Mouse (Mus musculus) heart, postnatal 25 days (tissue): ENCODE measurements around the gene Mrps7. TPM values are rescaled to one million over a fixed set of nuclear protein-coding genes. Genes with fewer than 3 reads are reported as not detected.
A peak's percentile ranks its signal among the peaks of the same experiment; 100 is the strongest.

Experiments used
- DNase-seq: peaks from one replicate; pipeline ENCODE4 v3.0.0; 2022; ENCODE audit warnings: low spot score
- intact Hi-C: fragments of 180-260 bp; cut with DNase I; formaldehyde crosslinking; loops from one replicate; pipeline ENCODE4 v1.15.1; 2025
- total RNA-seq, 2 experiments: library from RNA; stranded (reverse); gene quantifications; 2 replicates each; pipeline ENCODE4 v1.2.3; 2021

Gene Mrps7
- 10 to 100 TPM; 74.0 to 82.3 TPM for total RNA-seq

GRCm38 (mm10) chr11:115603476-115604303, at the start of gene Mrps7, which contains the start of gene Gga3:
Gene Mrps7 (plus strand): TSS chr11:115603925.
Gene Gga3 (minus strand): TSS chr11:115604051.
- intact Hi-C loops, result loop anchor here (2.0 to 5.0 kb wide), 2 partner anchors 39 to 176 kb away; partner anchors contain the start of gene Nup85
- peak; percentile 88 for DNase-seq

- intact Hi-C loops, result no loop called here
- DNase-seq, result no peak
Measured at GRCm38 (mm10) chr11:115555717-115556116, 48.0 kb upstream of the Mrps7 start.

- intact Hi-C loops, result loop anchor here (5.0 kb wide), 1 partner anchor 81 kb away; no protein-coding TSS in a partner anchor
Measured at GRCm38 (mm10) chr11:115563406-115563805, 40.3 kb upstream of the Mrps7 start.

GRCm38 (mm10) chr11:115564064-115564809, 39.5 kb upstream of the Mrps7 start, which contains the start of gene Nup85:
Gene Nup85 (plus strand): TSS chr11:115564434.
- peak; percentile 92 for DNase-seq
- intact Hi-C loops, result loop anchor here (2.0 to 5.0 kb wide), 2 partner anchors 39 to 82 kb away; partner anchors contain the start of gene Mrps7

More at GRCm38 (mm10) chr11:115563406-115563805, 40.3 kb upstream of the Mrps7 start:
- DNase-seq, result no peak

GRCm38 (mm10) chr11:115564961-115565360, 38.8 kb upstream of the Mrps7 start:
- intact Hi-C loops, result loop anchor here (2.0 to 5.0 kb wide), 2 partner anchors 38 to 83 kb away; partner anchors contain the start of gene Mrps7
- no peak for DNase-seq

GRCm38 (mm10) chr11:115579080-115579479, 24.6 kb upstream of the Mrps7 start:
- intact Hi-C loops, result no loop called here
- no peak for DNase-seq

- intact Hi-C loops, result no loop called here
Measured at GRCm38 (mm10) chr11:115582913-115583606, 20.7 kb upstream of the Mrps7 start.

GRCm38 (mm10) chr11:115584376-115585073, 19.2 kb upstream of the Mrps7 start:
- no peak for DNase-seq
- intact Hi-C loops, result no loop called here

More at GRCm38 (mm10) chr11:115582913-115583606, 20.7 kb upstream of the Mrps7 start:
- DNase-seq, result no peak

- intact Hi-C loops, result no loop called here
Measured at GRCm38 (mm10) chr11:115585573-115586100, 18.1 kb upstream of the Mrps7 start.

GRCm38 (mm10) chr11:115586403-115586802, 17.3 kb upstream of the Mrps7 start:
- intact Hi-C loops, result no loop called here
- no peak for DNase-seq

More at GRCm38 (mm10) chr11:115585573-115586100, 18.1 kb upstream of the Mrps7 start:
- DNase-seq, result no peak

- DNase-seq, result no peak
- intact Hi-C loops, result no loop called here
Measured at GRCm38 (mm10) chr11:115587984-115588383, 15.7 kb upstream of the Mrps7 start.

GRCm38 (mm10) chr11:115590526-115591075, 13.1 kb upstream of the Mrps7 start:
- no peak for DNase-seq
- intact Hi-C loops, result no loop called here

- no peak for DNase-seq
- intact Hi-C loops, result no loop called here
Measured at GRCm38 (mm10) chr11:115595209-115595608, 8.5 kb upstream of the Mrps7 start.

GRCm38 (mm10) chr11:115598309-115598708, 5.4 kb upstream of the Mrps7 start:
- intact Hi-C loops, result no loop called here
- DNase-seq, result no peak

GRCm38 (mm10) chr11:115599722-115600121, 4.0 kb upstream of the Mrps7 start:
- DNase-seq, result no peak
- intact Hi-C loops, result loop anchor here (5.0 kb wide), 1 partner anchor 172 kb away; no protein-coding TSS in a partner anchor

- intact Hi-C loops, result loop anchor here (5.0 kb wide), 1 partner anchor 173 kb away; no protein-coding TSS in a partner anchor
Measured at GRCm38 (mm10) chr11:115600743-115601142, 3.0 kb upstream of the Mrps7 start.

GRCm38 (mm10) chr11:115601174-115601573, 2.6 kb upstream of the Mrps7 start:
- intact Hi-C loops, result loop anchor here (5.0 kb wide), 1 partner anchor 174 kb away; no protein-coding TSS in a partner anchor
- DNase-seq, result no peak

More at GRCm38 (mm10) chr11:115600743-115601142, 3.0 kb upstream of the Mrps7 start:
- no peak for DNase-seq

- intact Hi-C loops, result loop anchor here (2.0 to 5.0 kb wide), 2 partner anchors 38 to 176 kb away; partner anchors contain the start of gene Nup85
Measured at GRCm38 (mm10) chr11:115603128-115603475, 623 bp upstream of the Mrps7 start.

More at GRCm38 (mm10) chr11:115603128-115603475, 623 bp upstream of the Mrps7 start:
- DNase-seq, result no peak
